Comparison of ENCODE assay signal across 13 mouse cellular contexts in the genomic region with DNA sequence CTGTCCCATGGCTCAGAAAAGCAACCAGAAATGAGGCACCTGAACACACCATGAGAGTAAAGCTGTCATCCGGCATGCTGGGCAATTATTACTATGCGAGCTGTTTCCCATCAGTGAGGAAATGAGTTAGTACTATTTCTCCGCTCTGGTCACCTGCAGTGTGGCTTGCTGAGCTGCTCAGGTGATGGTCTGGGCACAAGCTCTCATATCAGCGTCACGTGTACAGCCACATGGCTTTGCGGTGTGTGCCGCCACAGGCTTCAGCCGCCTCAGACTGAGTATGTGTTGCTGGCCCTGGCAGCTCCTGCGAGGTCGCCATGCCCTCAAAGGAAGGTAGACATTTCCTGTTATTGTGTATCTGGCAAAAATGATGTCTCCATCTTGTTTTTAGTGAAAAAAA. TPM values are rescaled to one million over a fixed set of nuclear protein-coding genes. Genes with fewer than 3 reads are reported as not detected.
DNase-seq lines count a peak whose midpoint lies in the region; ATAC-seq lines count a peak whose summit lies in the region.
"Had no signal": no experiment of that assay in that cellular context is flagged by ENCODE, and none has a peak within 500 bp of the region (broad histone marks: within the 10 kb centered on the region; RNA-seq: fewer than 3 reads in every experiment).

No protein-coding gene starts in this region.

- WGBS in hindbrain, embryonic 15.5 days = 72% methylated on average over 10 of the region's 10 CpGs
- WGBS in hindbrain, embryonic 12.5 days = 85% methylated on average over 10 of the region's 10 CpGs
- 75% methylated on average over 10 of the region's 10 CpGs for WGBS in midbrain, embryonic 16.5 days
- WGBS in midbrain, embryonic 11.5 days = 95% methylated on average over 10 of the region's 10 CpGs
- WGBS in neural tube, embryonic 14.5 days = 70% methylated on average over 10 of the region's 10 CpGs

- H3K4me3 ChIP-seq in hindbrain, embryonic 15.5 days = no peak overlapping the region
- H3K4me3 ChIP-seq in hindbrain, embryonic 12.5 days = no peak overlapping the region
- no peak overlapping the region for H3K4me3 ChIP-seq in midbrain, embryonic 16.5 days (ENCODE audit: low read depth, low read length)
- no peak overlapping the region for H3K4me3 ChIP-seq in midbrain, embryonic 11.5 days (ENCODE audit: low read depth, low read length)
- H3K4me3 ChIP-seq in neural tube, embryonic 14.5 days (ENCODE audit: low read depth, low read length) = no peak overlapping the region
- H3K4me3 ChIP-seq: embryonic facial prominence, embryonic 10.5 days had no signal

- no peaks in the 10 kb centered on the region for H3K9me3 ChIP-seq in hindbrain, embryonic 15.5 days
- H3K9me3 ChIP-seq in hindbrain, embryonic 12.5 days (replicated peaks) = no peaks in the 10 kb centered on the region
- no peaks in the 10 kb centered on the region for H3K9me3 ChIP-seq in midbrain, embryonic 16.5 days (replicated peaks; ENCODE audit: control insufficient read depth, low read length, poor library complexity, severe bottlenecking)
- no peaks in the 10 kb centered on the region for H3K9me3 ChIP-seq in midbrain, embryonic 11.5 days (ENCODE audit: control insufficient read depth, low read length)
- H3K9me3 ChIP-seq in neural tube, embryonic 14.5 days (ENCODE audit: control insufficient read depth, low read length) = no peaks in the 10 kb centered on the region
- H3K9me3 ChIP-seq: embryonic facial prominence, embryonic 10.5 days had no signal

- no peak overlapping the region for H3K27ac ChIP-seq in hindbrain, embryonic 15.5 days (replicated peaks)
- H3K27ac ChIP-seq in hindbrain, embryonic 12.5 days = no peak overlapping the region
- no peak overlapping the region for H3K27ac ChIP-seq in midbrain, embryonic 16.5 days (ENCODE audit: low read length)
- H3K27ac ChIP-seq in midbrain, embryonic 11.5 days (ENCODE audit: low read depth, low read length) = no peak overlapping the region
- no peak overlapping the region for H3K27ac ChIP-seq in neural tube, embryonic 14.5 days (ENCODE audit: low read depth, low read length)
- H3K27ac ChIP-seq: embryonic facial prominence, embryonic 10.5 days; liver, embryonic 14.5 days had no signal

- H3K27me3 ChIP-seq in hindbrain, embryonic 15.5 days = no peaks in the 10 kb centered on the region
- no peaks in the 10 kb centered on the region for H3K27me3 ChIP-seq in hindbrain, embryonic 12.5 days
- no peaks in the 10 kb centered on the region for H3K27me3 ChIP-seq in midbrain, embryonic 16.5 days (ENCODE audit: control insufficient read depth, insufficient read depth, low read depth, low read length)
- H3K27me3 ChIP-seq in midbrain, embryonic 11.5 days (ENCODE audit: control insufficient read depth, insufficient read depth, low read length) = no peaks in the 10 kb centered on the region
- no peaks in the 10 kb centered on the region for H3K27me3 ChIP-seq in neural tube, embryonic 14.5 days (ENCODE audit: control insufficient read depth, insufficient read depth, low read length)

- no peak for DNase-seq in midbrain, embryonic 11.5 days (ENCODE audit: low spot score, missing footprints)
- DNase-seq in cerebellum, adult 8-10 months = peak; percentile 78
- DNase-seq in adipocyte (ENCODE audit: low spot score) = no peak
- DNase-seq: gastrocnemius, postnatal 14 days; lung, postnatal 36 days; thymus, postnatal 4 days had no signal

- peak; percentile 28; the same call in 1 of the 2 replicates for ATAC-seq in hindbrain, embryonic 15.5 days (ENCODE audit: low FRiP score, low read depth)
- no peak for ATAC-seq in hindbrain, embryonic 12.5 days (ENCODE audit: low FRiP score)
- peak; percentile 43; the same call in 1 of the 2 replicates for ATAC-seq in midbrain, embryonic 16.5 days
- no peak for ATAC-seq in midbrain, embryonic 11.5 days (ENCODE audit: low FRiP score)
- 0 out of 2 replicates have a peak, but pooled peaks have one; percentile 35 for ATAC-seq in neural tube, embryonic 14.5 days (ENCODE audit: low read depth)
- ATAC-seq: intestine, postnatal 0 days had no signal

- no peaks in the 10 kb centered on the region for H3K36me3 ChIP-seq in hindbrain, embryonic 15.5 days
- H3K36me3 ChIP-seq in hindbrain, embryonic 12.5 days = peaks cover 7% of the 10 kb centered on the region
- no peaks in the 10 kb centered on the region for H3K36me3 ChIP-seq in midbrain, embryonic 16.5 days (ENCODE audit: control insufficient read depth, insufficient read depth, low read length)
- H3K36me3 ChIP-seq in midbrain, embryonic 11.5 days (ENCODE audit: control insufficient read depth, insufficient read depth, low read length) = no peaks in the 10 kb centered on the region
- H3K36me3 ChIP-seq in neural tube, embryonic 14.5 days (ENCODE audit: control insufficient read depth, insufficient read depth, low read length) = no peaks in the 10 kb centered on the region

- H3K4me2 ChIP-seq in hindbrain, embryonic 15.5 days = no peak overlapping the region
- H3K4me2 ChIP-seq in hindbrain, embryonic 12.5 days (replicated peaks) = no peak overlapping the region
- H3K4me2 ChIP-seq in midbrain, embryonic 16.5 days (ENCODE audit: low read length) = no peak overlapping the region
- H3K4me2 ChIP-seq in midbrain, embryonic 11.5 days = no peak overlapping the region
- H3K4me2 ChIP-seq in neural tube, embryonic 14.5 days (ENCODE audit: low read depth, low read length) = no peak overlapping the region

- no peak overlapping the region for H3K9ac ChIP-seq in hindbrain, embryonic 15.5 days
- H3K9ac ChIP-seq in hindbrain, embryonic 12.5 days = no peak overlapping the region
- H3K9ac ChIP-seq in midbrain, embryonic 16.5 days (ENCODE audit: low read depth, low read length) = no peak overlapping the region
- H3K9ac ChIP-seq in midbrain, embryonic 11.5 days (ENCODE audit: low read length) = no peak overlapping the region
- no peak overlapping the region for H3K9ac ChIP-seq in neural tube, embryonic 14.5 days (replicated peaks; ENCODE audit: low read depth, low read length)
- H3K9ac ChIP-seq: liver, embryonic 14.5 days had no signal

- H3K4me1 ChIP-seq in hindbrain, embryonic 15.5 days (replicated peaks) = peaks cover 52% of the 10 kb centered on the region
- H3K4me1 ChIP-seq in hindbrain, embryonic 12.5 days = peaks cover 32% of the 10 kb centered on the region
- H3K4me1 ChIP-seq in midbrain, embryonic 16.5 days (ENCODE audit: control insufficient read depth, insufficient read depth, low read length) = peaks cover 37% of the 10 kb centered on the region
- H3K4me1 ChIP-seq in midbrain, embryonic 11.5 days (ENCODE audit: control insufficient read depth, insufficient read depth, low read length) = peaks cover 7% of the 10 kb centered on the region; the same call in 1 of the 2 replicates
- peaks cover 19% of the 10 kb centered on the region for H3K4me1 ChIP-seq in neural tube, embryonic 14.5 days (ENCODE audit: control insufficient read depth, insufficient read depth, low read length)

RNA-seq across cellular contexts. Expression of a gene that starts 35.5 kb away (rescaled TPM):
- polyA plus RNA-seq in hindbrain, embryonic 15.5 days (2015; fragmentation: Nextera tagmentation; extraction: Ambion mirVana) = 179 and 188 TPM in 2 replicates
- polyA plus RNA-seq in hindbrain, embryonic 12.5 days (2016; fragmentation: Nextera tagmentation; extraction: Ambion mirVana) = 153 and 157 TPM in 2 replicates
- polyA plus RNA-seq in midbrain, embryonic 16.5 days (2015; fragmentation: Nextera tagmentation; extraction: Ambion mirVana) = 194 and 211 TPM in 2 replicates
- 96.2 and 96.4 TPM in 2 replicates for polyA plus RNA-seq in midbrain, embryonic 11.5 days (2014; fragmentation: Nextera tagmentation; extraction: Ambion mirVana)
- polyA plus RNA-seq in neural tube, embryonic 14.5 days (2014; fragmentation: Nextera tagmentation; extraction: Ambion mirVana) = 218 and 254 TPM in 2 replicates

Comparison
In these comparisons a context has a peak if more than half of its experiments do, and no peak if none do; other contexts are left out.
1. ATAC-seq: peak in hindbrain, embryonic 15.5 days (single experiment), midbrain, embryonic 16.5 days (single experiment) and neural tube, embryonic 14.5 days (single experiment); none in hindbrain, embryonic 12.5 days (single experiment) and midbrain, embryonic 11.5 days (single experiment).